ENCODE assay signal across 9 mouse cellular contexts in genomic region chr2:178421603-178422002, GRCm38 (mm10). TPM values are rescaled to one million over a fixed set of nuclear protein-coding genes. Genes with fewer than 3 reads are reported as not detected.
DNase-seq lines count a peak whose midpoint lies in the region; ATAC-seq lines count a peak whose summit lies in the region.
"Had no signal": no experiment of that assay in that cellular context is flagged by ENCODE, and none has a peak within 500 bp of the region (broad histone marks: within the 10 kb centered on the region; RNA-seq: fewer than 3 reads in every experiment).

No protein-coding gene starts in this region.

- H3K27me3 ChIP-seq in heart, embryonic 14.5 days (ENCODE audit: control insufficient read depth, insufficient read depth, low read length), result no peaks in the 10 kb centered on the region
- no peaks in the 10 kb centered on the region for H3K27me3 ChIP-seq in midbrain, embryonic 10.5 days (ENCODE audit: low read depth, poor library complexity, severe bottlenecking)
- H3K27me3 ChIP-seq in midbrain, embryonic 11.5 days (ENCODE audit: control insufficient read depth, insufficient read depth, low read length), result no peaks in the 10 kb centered on the region
- no peaks in the 10 kb centered on the region for H3K27me3 ChIP-seq in embryonic facial prominence, embryonic 12.5 days
- H3K27me3 ChIP-seq in limb, embryonic 10.5 days (ENCODE audit: low read depth, poor library complexity, severe bottlenecking), result no peaks in the 10 kb centered on the region

- H3K9me3 ChIP-seq in heart, embryonic 14.5 days (ENCODE audit: control insufficient read depth, low read length), result 0 out of 2 replicates have a peak, but pooled peaks cover 3% of the 10 kb centered on the region
- H3K9me3 ChIP-seq in midbrain, embryonic 10.5 days (replicated peaks), result no peaks in the 10 kb centered on the region
- H3K9me3 ChIP-seq in midbrain, embryonic 11.5 days (ENCODE audit: control insufficient read depth, low read length), result no peaks in the 10 kb centered on the region
- H3K9me3 ChIP-seq in embryonic facial prominence, embryonic 12.5 days, result no peaks in the 10 kb centered on the region
- H3K9me3 ChIP-seq in limb, embryonic 10.5 days (replicated peaks), result no peaks in the 10 kb centered on the region

- H3K4me1 ChIP-seq in heart, embryonic 14.5 days (ENCODE audit: control insufficient read depth in 2 of 2, insufficient read depth in 2 of 2, low read length in 2 of 2), result peaks cover 11 to 38% of the 10 kb centered on the region in 2 experiments
- 0 out of 2 replicates have a peak, but pooled peaks cover 4% of the 10 kb centered on the region for H3K4me1 ChIP-seq in midbrain, embryonic 10.5 days
- no peaks in the 10 kb centered on the region for H3K4me1 ChIP-seq in midbrain, embryonic 11.5 days (ENCODE audit: control insufficient read depth, insufficient read depth, low read length)
- peaks cover 17% of the 10 kb centered on the region for H3K4me1 ChIP-seq in embryonic facial prominence, embryonic 12.5 days
- peaks cover 35% of the 10 kb centered on the region for H3K4me1 ChIP-seq in limb, embryonic 10.5 days

- H3K4me3 ChIP-seq in heart, embryonic 14.5 days (ENCODE audit: control insufficient read depth in 1 of 2, insufficient read depth in 1 of 2, low read depth in 1 of 2, low read length in 2 of 2), result no peak overlapping the region
- no peak overlapping the region for H3K4me3 ChIP-seq in midbrain, embryonic 10.5 days
- no peak overlapping the region for H3K4me3 ChIP-seq in midbrain, embryonic 11.5 days (ENCODE audit: low read depth, low read length)
- no peak overlapping the region for H3K4me3 ChIP-seq in embryonic facial prominence, embryonic 12.5 days
- H3K4me3 ChIP-seq in limb, embryonic 10.5 days, result no peak overlapping the region

- no peak for DNase-seq in heart, adult 9 months (ENCODE audit: low spot score in 2 of 2)
- DNase-seq in midbrain, embryonic 10.5 days (ENCODE audit: low spot score), result peak; percentile 9
- DNase-seq in midbrain, embryonic 11.5 days (ENCODE audit: low spot score, missing footprints), result no peak
- DNase-seq in limb, embryonic 10.5 days (ENCODE audit: low spot score), result peak; percentile 46
- no peak for DNase-seq in cerebellum, adult 8-10 months
- DNase-seq: thymus, postnatal 14 days had no signal

- H3K9ac ChIP-seq in heart, embryonic 14.5 days (ENCODE audit: low read length), result peak overlapping the region; percentile 54
- no peak overlapping the region for H3K9ac ChIP-seq in midbrain, embryonic 11.5 days (ENCODE audit: low read length)
- H3K9ac ChIP-seq in embryonic facial prominence, embryonic 12.5 days, result no peak overlapping the region

- peak overlapping the region; percentile 37 for H3K4me2 ChIP-seq in heart, embryonic 14.5 days (ENCODE audit: low read length)
- H3K4me2 ChIP-seq in midbrain, embryonic 11.5 days, result no peak overlapping the region
- H3K4me2 ChIP-seq in embryonic facial prominence, embryonic 12.5 days (replicated peaks), result no peak overlapping the region; the same call in 1 of the 2 replicates

- peak overlapping the region; percentile 84 to 87 for H3K27ac ChIP-seq in heart, embryonic 14.5 days (replicated peaks in 1 of 2; ENCODE audit: control insufficient read depth in 1 of 2, insufficient read depth in 1 of 2, low read depth in 2 of 2, low read length in 2 of 2)
- H3K27ac ChIP-seq in midbrain, embryonic 10.5 days (replicated peaks), result no peak overlapping the region
- H3K27ac ChIP-seq in midbrain, embryonic 11.5 days (ENCODE audit: low read depth, low read length), result no peak overlapping the region
- H3K27ac ChIP-seq in embryonic facial prominence, embryonic 12.5 days, result peak overlapping the region; percentile 75
- H3K27ac ChIP-seq in limb, embryonic 10.5 days, result peak overlapping the region; percentile 91

- WGBS in heart, embryonic 14.5 days, result 16% methylated on average over 6 of the region's 6 CpGs
- WGBS in midbrain, embryonic 10.5 days, result 52% methylated on average over 6 of the region's 6 CpGs
- WGBS in midbrain, embryonic 11.5 days, result 56% methylated on average over 6 of the region's 6 CpGs
- WGBS in embryonic facial prominence, embryonic 12.5 days, result 33% methylated on average over 6 of the region's 6 CpGs
- 38% methylated on average over 6 of the region's 6 CpGs for WGBS in limb, embryonic 10.5 days

- no peak for ATAC-seq in heart, embryonic 14.5 days (ENCODE audit: insufficient number of reproducible peaks, insufficient read depth, low FRiP score, low read depth)
- ATAC-seq in midbrain, embryonic 11.5 days (ENCODE audit: low FRiP score), result no peak
- ATAC-seq in embryonic facial prominence, embryonic 12.5 days (ENCODE audit: insufficient number of reproducible peaks, insufficient read depth, low FRiP score, low TSS enrichment), result no peak
- ATAC-seq: inflammation-experienced regulatory T-cells, adult 6 months had no signal

- H3K36me3 ChIP-seq in heart, embryonic 14.5 days (ENCODE audit: control insufficient read depth, insufficient read depth, low read length), result peaks cover 37% of the 10 kb centered on the region
- no peaks in the 10 kb centered on the region for H3K36me3 ChIP-seq in midbrain, embryonic 10.5 days
- no peaks in the 10 kb centered on the region for H3K36me3 ChIP-seq in midbrain, embryonic 11.5 days (ENCODE audit: control insufficient read depth, insufficient read depth, low read length)
- H3K36me3 ChIP-seq in embryonic facial prominence, embryonic 12.5 days, result no peaks in the 10 kb centered on the region; the same call in 1 of the 2 replicates
- H3K36me3 ChIP-seq in limb, embryonic 10.5 days, result peaks cover 20% of the 10 kb centered on the region

RNA-seq across cellular contexts. Expression of gene Fam217b, which starts 7.3 kb away (rescaled TPM):
- 7.1 and 7.3 TPM in 2 replicates for polyA plus RNA-seq in heart, embryonic 14.5 days (2014; fragmentation: Nextera tagmentation; extraction: Ambion mirVana)
- polyA plus RNA-seq in midbrain, embryonic 10.5 days (2016; fragmentation: Nextera tagmentation; extraction: Ambion mirVana), result 1.1 and 1.6 TPM in 2 replicates
- 1.2 and 1.6 TPM in 2 replicates for polyA plus RNA-seq in midbrain, embryonic 11.5 days (2014; fragmentation: Nextera tagmentation; extraction: Ambion mirVana)
- 4.7 and 6.4 TPM in 2 replicates for polyA plus RNA-seq in embryonic facial prominence, embryonic 12.5 days (2016; fragmentation: Nextera tagmentation; extraction: Ambion mirVana)
- 3.9 and 5.4 TPM in 2 replicates for polyA plus RNA-seq in limb, embryonic 10.5 days (2016; fragmentation: Nextera tagmentation; extraction: Ambion mirVana)

RNA-seq across cellular contexts. Expression of gene Ppp1r3d, which starts 7.3 kb away (rescaled TPM):
- 22.0 and 23.8 TPM in 2 replicates for polyA plus RNA-seq in heart, embryonic 14.5 days (2014; fragmentation: Nextera tagmentation; extraction: Ambion mirVana)
- 0.56 and 0.70 TPM in 2 replicates for polyA plus RNA-seq in midbrain, embryonic 10.5 days (2016; fragmentation: Nextera tagmentation; extraction: Ambion mirVana)
- 0.98 and 1.1 TPM in 2 replicates for polyA plus RNA-seq in midbrain, embryonic 11.5 days (2014; fragmentation: Nextera tagmentation; extraction: Ambion mirVana)
- polyA plus RNA-seq in embryonic facial prominence, embryonic 12.5 days (2016; fragmentation: Nextera tagmentation; extraction: Ambion mirVana), result 4.6 and 4.9 TPM in 2 replicates
- 1.6 and 2.3 TPM in 2 replicates for polyA plus RNA-seq in limb, embryonic 10.5 days (2016; fragmentation: Nextera tagmentation; extraction: Ambion mirVana)
- polyA plus RNA-seq: inflammation-experienced regulatory T-cells, adult 6 months had no signal

RNA-seq across cellular contexts. Expression of gene Cdh26, which starts 8.7 kb away (rescaled TPM):
- polyA plus RNA-seq in heart, embryonic 14.5 days (2014; fragmentation: Nextera tagmentation; extraction: Ambion mirVana), result not detected in 2 replicates
- 0.04 and 0.14 TPM in 2 replicates for polyA plus RNA-seq in midbrain, embryonic 10.5 days (2016; fragmentation: Nextera tagmentation; extraction: Ambion mirVana)
- 0.14 TPM in 1 of 2 replicates, not detected in the other for polyA plus RNA-seq in midbrain, embryonic 11.5 days (2014; fragmentation: Nextera tagmentation; extraction: Ambion mirVana)
- 0.45 and 0.58 TPM in 2 replicates for polyA plus RNA-seq in embryonic facial prominence, embryonic 12.5 days (2016; fragmentation: Nextera tagmentation; extraction: Ambion mirVana)
- 0.50 and 0.69 TPM in 2 replicates for polyA plus RNA-seq in limb, embryonic 10.5 days (2016; fragmentation: Nextera tagmentation; extraction: Ambion mirVana)
- polyA plus RNA-seq: inflammation-experienced regulatory T-cells, adult 6 months had no signal

RNA-seq across cellular contexts. Expression of gene Sycp2, which starts 14.1 kb away (rescaled TPM):
- polyA plus RNA-seq in heart, embryonic 14.5 days (2014; fragmentation: Nextera tagmentation; extraction: Ambion mirVana), result 0.24 and 0.46 TPM in 2 replicates
- polyA plus RNA-seq in midbrain, embryonic 10.5 days (2016; fragmentation: Nextera tagmentation; extraction: Ambion mirVana), result 0.02 and 0.04 TPM in 2 replicates
- polyA plus RNA-seq in midbrain, embryonic 11.5 days (2014; fragmentation: Nextera tagmentation; extraction: Ambion mirVana), result not detected in 2 replicates
- 0.06 and 0.13 TPM in 2 replicates for polyA plus RNA-seq in embryonic facial prominence, embryonic 12.5 days (2016; fragmentation: Nextera tagmentation; extraction: Ambion mirVana)
- polyA plus RNA-seq in limb, embryonic 10.5 days (2016; fragmentation: Nextera tagmentation; extraction: Ambion mirVana), result 0.04 and 0.09 TPM in 2 replicates
- polyA plus RNA-seq: inflammation-experienced regulatory T-cells, adult 6 months had no signal

Comparison
In these comparisons a context has a peak if more than half of its experiments do, and no peak if none do; other contexts are left out.
1. DNase-seq: peak in midbrain, embryonic 10.5 days (single experiment) and limb, embryonic 10.5 days (single experiment); none in heart, adult 9 months (0 of 2), midbrain, embryonic 11.5 days (single experiment) and cerebellum, adult 8-10 months (single experiment).
2. H3K27ac ChIP-seq: peak in heart, embryonic 14.5 days (2 of 2), embryonic facial prominence, embryonic 12.5 days (single experiment) and limb, embryonic 10.5 days (single experiment); none in midbrain, embryonic 10.5 days (single experiment) and midbrain, embryonic 11.5 days (single experiment).